Mouse (Mus musculus) CH12.LX (cell line): ENCODE measurements at regions not wholly inside any gene's neighbourhood (a gene's known extent, or its start where the extent isn't known, plus 50 kb on each side); places are given as distances from the start of the nearest gene placed in this dataset.

ENCODE experiments used
- DNase-seq: peaks from one replicate; pipeline ENCODE4 v3.0.0-alpha.2; 2013; ENCODE audit errors: extremely low read depth
- H3K27ac ChIP-seq: 2 replicates; pipeline ENCODE4 v1.5.1; 2012; ENCODE audit warnings: low read depth, mild to moderate bottlenecking, control low read depth, moderate library complexity; ENCODE audit not compliant: insufficient read depth
- H3K27me3 ChIP-seq: replicated peaks from 2 replicates; pipeline ENCODE3; 2012; ENCODE audit warnings: inconsistent platforms
- H3K36me3 ChIP-seq, 2 experiments: replicated peaks in 1 of 2; 2 replicates each; pipeline versions ENCODE3 to v1.6.1; 2012; ENCODE audit warnings: inconsistent platforms in 1 of 2, low read length in 1 of 2, mild to moderate bottlenecking in 1 of 2, mixed read lengths in 1 of 2, moderate library complexity in 1 of 2; ENCODE audit not compliant: control insufficient read depth in 1 of 2, insufficient read depth in 1 of 2
- H3K4me1 ChIP-seq, 2 experiments: 2 replicates each; pipeline ENCODE4 v1.6.1; 2012; ENCODE audit warnings: inconsistent platforms in 1 of 2, moderate library complexity in 1 of 2; ENCODE audit not compliant: insufficient read depth in 2 of 2, control insufficient read depth in 1 of 2
- H3K4me2 ChIP-seq: 2 replicates; pipeline ENCODE4 v1.6.1; 2012; ENCODE audit warnings: low read depth, mild to moderate bottlenecking, control low read depth; ENCODE audit not compliant: poor library complexity, insufficient read depth, severe bottlenecking
- H3K4me3 ChIP-seq, 3 experiments: fragments of 150-350 bp in 1 of 3; sonication (generic) in 1 of 3; replicated peaks in 1 of 3; 2 replicates each; pipeline versions ENCODE3 to v1.5.1; 2011 to 2012; ENCODE audit warnings: low read depth in 2 of 3, low read length in 2 of 3, mild to moderate bottlenecking in 2 of 3, moderate library complexity in 2 of 3, control low read depth in 1 of 3, improper control_type of control experiment in 1 of 3, inconsistent platforms in 1 of 3, mixed read lengths in 1 of 3; ENCODE audit not compliant: poor library complexity in 1 of 3
- H3K79me2 ChIP-seq: replicated peaks from 2 replicates; pipeline ENCODE4 v1.6.1; 2012; ENCODE audit warnings: mild to moderate bottlenecking, moderate library complexity; ENCODE audit not compliant: control insufficient read depth, poor library complexity, insufficient read depth, severe bottlenecking; ENCODE audit errors: extremely low read depth
- H3K9ac ChIP-seq: 2 replicates; pipeline ENCODE4 v1.6.1; 2012; ENCODE audit warnings: low read depth, mild to moderate bottlenecking, control low read depth, moderate library complexity; ENCODE audit not compliant: insufficient read depth
- H3K9me3 ChIP-seq: replicated peaks from 2 replicates; pipeline ENCODE3; 2012; ENCODE audit warnings: low read length, inconsistent platforms, mixed read lengths
- BHLHE40 ChIP-seq: IDR thresholded peaks from 2 replicates; pipeline ENCODE4 v1.6.1; 2011; ENCODE audit warnings: mild to moderate bottlenecking, low read depth, low read length, improper control_type of control experiment
- CHD1 ChIP-seq: IDR thresholded peaks from 2 replicates; pipeline ENCODE4 v1.6.1; 2012; ENCODE audit warnings: low read depth, low read length, improper control_type of control experiment, inconsistent platforms
- CHD2 ChIP-seq: IDR thresholded peaks from 2 replicates; pipeline ENCODE4 v1.6.1; 2011; ENCODE audit warnings: low read length, improper control_type of control experiment
- ELF1 ChIP-seq: IDR thresholded peaks from 2 replicates; pipeline ENCODE4 v1.6.1; 2014; ENCODE audit warnings: low read depth, mild to moderate bottlenecking, inconsistent platforms, low read length, improper control_type of control experiment
- EP300 ChIP-seq: IDR thresholded peaks from 2 replicates; pipeline ENCODE4 v1.6.1; 2011; ENCODE audit warnings: low read length, improper control_type of control experiment
- ETS1 ChIP-seq: conservative IDR thresholded peaks from 2 replicates; pipeline ENCODE4 v1.6.1; 2012; ENCODE audit warnings: low read depth, mild to moderate bottlenecking, inconsistent platforms, low read length, improper control_type of control experiment, moderate library complexity
- GABPA ChIP-seq: IDR thresholded peaks from 2 replicates; pipeline ENCODE4 v1.6.1; 2012; ENCODE audit warnings: low read depth, low read length, improper control_type of control experiment, inconsistent platforms; ENCODE audit not compliant: insufficient replicate concordance
- HCFC1 ChIP-seq: IDR thresholded peaks from 2 replicates; pipeline ENCODE4 v1.6.1; 2012; ENCODE audit warnings: low read depth, mild to moderate bottlenecking, inconsistent platforms, low read length, improper control_type of control experiment
- IRF4 ChIP-seq: IDR thresholded peaks from 2 replicates; pipeline ENCODE4 v1.6.1; 2014; ENCODE audit warnings: low read depth, mild to moderate bottlenecking, inconsistent platforms, low read length, improper control_type of control experiment
- JUN ChIP-seq: IDR thresholded peaks from 2 replicates; pipeline ENCODE4 v1.6.1; 2011; ENCODE audit warnings: low read depth, mild to moderate bottlenecking, low read length, improper control_type of control experiment, moderate library complexity; ENCODE audit not compliant: insufficient read depth
- JUND ChIP-seq: conservative IDR thresholded peaks from 2 replicates; pipeline ENCODE4 v1.6.1; 2011; ENCODE audit warnings: low read depth, low read length, improper control_type of control experiment
- KAT2A ChIP-seq: IDR thresholded peaks from 2 replicates; pipeline ENCODE4 v1.6.1; 2012; ENCODE audit warnings: low read length, improper control_type of control experiment, inconsistent platforms; ENCODE audit not compliant: insufficient replicate concordance
- MAFK ChIP-seq: IDR thresholded peaks from 2 replicates; pipeline ENCODE4 v1.6.1; 2011; ENCODE audit warnings: low read length, improper control_type of control experiment; ENCODE audit not compliant: insufficient replicate concordance
- MAX ChIP-seq: IDR thresholded peaks from 2 replicates; pipeline ENCODE4 v1.6.1; 2011; ENCODE audit warnings: low read length, improper control_type of control experiment
- MAZ ChIP-seq: IDR thresholded peaks from 2 replicates; pipeline ENCODE4 v1.6.1; 2012; ENCODE audit warnings: low read depth, mild to moderate bottlenecking, inconsistent platforms, low read length, improper control_type of control experiment, moderate library complexity
- MEF2A ChIP-seq: IDR thresholded peaks from 2 replicates; pipeline ENCODE4 v1.6.1; 2014; ENCODE audit warnings: low read depth, mild to moderate bottlenecking, inconsistent platforms, low read length, improper control_type of control experiment, borderline replicate concordance
- MXI1 ChIP-seq: IDR thresholded peaks from 2 replicates; pipeline ENCODE4 v1.6.1; 2011; ENCODE audit warnings: mild to moderate bottlenecking, low read depth, low read length, improper control_type of control experiment
- MYC ChIP-seq: IDR thresholded peaks from 2 replicates; pipeline ENCODE4 v1.6.1; 2011; ENCODE audit warnings: low read depth, mild to moderate bottlenecking, improper control_type of control experiment, low read length
- NELFE ChIP-seq: IDR thresholded peaks from 2 replicates; pipeline ENCODE4 v1.6.1; 2011; ENCODE audit warnings: low read depth, low read length, improper control_type of control experiment
- NRF1 ChIP-seq: IDR thresholded peaks from 2 replicates; pipeline ENCODE4 v1.6.1; 2014; ENCODE audit warnings: low read depth, mild to moderate bottlenecking, inconsistent platforms, low read length, improper control_type of control experiment, moderate library complexity
- POLR2A ChIP-seq: IDR thresholded peaks from 2 replicates; pipeline ENCODE4 v1.6.1; 2011; ENCODE audit warnings: low read depth, mild to moderate bottlenecking, improper control_type of control experiment, low read length
- POLR2AphosphoS2 ChIP-seq: IDR thresholded peaks from 2 replicates; pipeline ENCODE4 v1.6.1; 2011; ENCODE audit warnings: low read depth, low read length, improper control_type of control experiment
- RAD21 ChIP-seq: IDR thresholded peaks from 2 replicates; pipeline ENCODE4 v1.6.1; 2011; ENCODE audit warnings: low read depth, mild to moderate bottlenecking, low read length, improper control_type of control experiment, moderate library complexity
- RCOR1 ChIP-seq: conservative IDR thresholded peaks from 2 replicates; pipeline ENCODE4 v1.6.1; 2012; ENCODE audit warnings: low read depth, mild to moderate bottlenecking, inconsistent platforms, low read length, improper control_type of control experiment
- SIN3A ChIP-seq: IDR thresholded peaks from 2 replicates; pipeline ENCODE4 v1.6.1; 2012; ENCODE audit warnings: low read length, improper control_type of control experiment, inconsistent platforms
- SMC3 ChIP-seq: IDR thresholded peaks from 2 replicates; pipeline ENCODE4 v1.6.1; 2011; ENCODE audit warnings: low read depth, low read length, improper control_type of control experiment
- TCF12 ChIP-seq: IDR thresholded peaks from 2 replicates; pipeline ENCODE4 v1.6.1; 2014; ENCODE audit warnings: low read depth, mild to moderate bottlenecking, inconsistent platforms, low read length, improper control_type of control experiment
- UBTF ChIP-seq: IDR thresholded peaks from 2 replicates; pipeline ENCODE4 v1.6.1; 2012; ENCODE audit warnings: low read depth, mild to moderate bottlenecking, inconsistent platforms, low read length, improper control_type of control experiment, moderate library complexity
- USF1 ChIP-seq: IDR thresholded peaks from 2 replicates; pipeline ENCODE4 v1.6.1; 2014; ENCODE audit warnings: low read depth, mild to moderate bottlenecking, inconsistent platforms, low read length, improper control_type of control experiment
- USF2 ChIP-seq: conservative IDR thresholded peaks from 2 replicates; pipeline ENCODE4 v1.6.1; 2011; ENCODE audit warnings: low read depth, low read length, improper control_type of control experiment
- ZKSCAN1 ChIP-seq: IDR thresholded peaks from 2 replicates; pipeline ENCODE4 v1.6.1; 2012; ENCODE audit warnings: low read depth, inconsistent platforms, low read length, improper control_type of control experiment, borderline replicate concordance
- dilution Hi-C: fragments of 300-500 bp; cut with MboI; formaldehyde crosslinking; loops from 2 replicates; pipeline ENCODE4 v1.14.3; 2020; ENCODE audit warnings: low sequenced_read_pairs; ENCODE audit not compliant: extremely low pct_unique_long_range_greater_than_20kb, extremely low pct_ligation_motif_present
- in situ Hi-C: fragments of 300-500 bp; cut with MboI; formaldehyde crosslinking; loops from 3 replicates; pipeline ENCODE4 v1.14.3; 2019; ENCODE audit warnings: low sequenced_read_pairs, low pct_ligation_motif_present, low pct_unique_long_range_greater_than_20kb, mixed read lengths

- peak; percentile 54; the same call in 1 of the 2 replicates for TF ChIP-seq NELFE
- TF ChIP-seq MYC: no peak
- TF ChIP-seq POLR2AphosphoS2: no peak
- TF ChIP-seq HCFC1: no peak; the same call in 1 of the 2 replicates
- TF ChIP-seq USF1: no peak
- TF ChIP-seq USF2: no peak
- no peak; the same call in 1 of the 2 replicates for TF ChIP-seq UBTF
- peak; percentile 35; the same call in 1 of the 2 replicates for TF ChIP-seq POLR2A
- no peak for TF ChIP-seq CHD1
- TF ChIP-seq, all 38 proteins: peak for 15
These were observed 95.1 kb upstream of the Foxn2 start (continued) for GRCm38 (mm10) chr17:88345433-88345832.

- peak overlapping the region; percentile 50 for H3K9ac ChIP-seq
- peak overlapping the region; percentile 70; the same call in 1 of the 2 replicates for H3K4me2 ChIP-seq
- peaks cover 0 to 6% of the 10 kb centered on the region in 2 experiments for H3K36me3 ChIP-seq
- no peaks in the 10 kb centered on the region for H3K27me3 ChIP-seq
- no peaks in the 10 kb centered on the region for H3K79me2 ChIP-seq
- TF ChIP-seq KAT2A (no peak), IRF4 (peak; percentile 98), POLR2A (no peak), USF1 (no peak), CHD2 (peak; percentile 59; the same call in 1 of the 2 replicates), RCOR1 (peak; percentile 83; the same call in 1 of the 2 replicates), NELFE (0 out of 2 replicates have a peak, but pooled peaks have one; percentile 40), TCF12 (peak; percentile 97), MXI1 (0 out of 2 replicates have a peak, but pooled peaks have one; percentile 19), MAZ (peak; percentile 90), NRF1 (peak; percentile 38), MAFK (peak; percentile 84), POLR2AphosphoS2 (no peak), SMC3 (peak; percentile 33; the same call in 1 of the 2 replicates), EP300 (peak; percentile 97), JUND (peak; percentile 62), MAX (peak; percentile 81), MYC (peak; percentile 65; the same call in 1 of the 2 replicates), ELF1 (peak; percentile 63; the same call in 1 of the 2 replicates), SIN3A (peak; percentile 44; the same call in 1 of the 2 replicates), ETS1 (peak; percentile 85), ZKSCAN1 (no peak), USF2 (no peak), BHLHE40 (peak; percentile 93), GABPA (no peak; the same call in 1 of the 2 replicates), RAD21 (no peak; the same call in none of the 2 replicates), MEF2A (peak; percentile 91), JUN (peak; percentile 45)
- TF ChIP-seq, all 38 proteins: peak for 20
- H3K4me3 ChIP-seq: peak overlapping the region in 1 of 3 experiments; percentile 29
- DNase-seq: peak; percentile 83
- H3K4me1 ChIP-seq: peaks cover 24 to 64% of the 10 kb centered on the region in 2 experiments
- in situ Hi-C loops: no loop called here
- peak overlapping the region; percentile 78 for H3K27ac ChIP-seq
- H3K9me3 ChIP-seq: peaks cover 15% of the 10 kb centered on the region
- dilution Hi-C loops: no loop called here
These were observed 93.6 kb upstream of the Foxn2 start for GRCm38 (mm10) chr17:88346896-88347295.
